Mouse (Mus musculus): Measurements from ENCODE around the gene Pfdn6. TPM values are rescaled to one million over a fixed set of nuclear protein-coding genes. Genes with fewer than 3 reads are reported as not detected.

Pfdn6 gene
- polyA plus RNA-seq, 1 experiment from 2014 or later = 240 TPM

GRCm38 (mm10) chr17:33968489-33968888 is 28.3 kb upstream of the Pfdn6 start:
- 0 out of 2 replicates have a peak, but pooled peaks cover 4% of the 10 kb centered on the region for H3K9me3 ChIP-seq (replicated peaks)
- H3K4me3 ChIP-seq = no peak overlapping the region; the same call in 1 of the 2 replicates
- WGBS = 3% methylated on average over 9 of the region's 9 CpGs
- peak; percentile 87 for DNase-seq (ENCODE audit: low spot score)
- no peak overlapping the region for H3K27ac ChIP-seq (replicated peaks)
- no peaks in the 10 kb centered on the region; the same call in 1 of the 2 replicates for H3K4me1 ChIP-seq
- no peaks in the 10 kb centered on the region for H3K27me3 ChIP-seq (ENCODE audit: low read depth, poor library complexity, severe bottlenecking)
- H3K36me3 ChIP-seq = peaks cover 32% of the 10 kb centered on the region

GRCm38 (mm10) chr17:33965846-33966550 is 25.9 kb upstream of the Pfdn6 start:
- 88% methylated on average over 16 of the region's 16 CpGs for WGBS
- Histone ChIP-seq H3K4me1 (no peaks in the 10 kb centered on the region; the same call in 1 of the 2 replicates), H3K9me3 (replicated peaks) (0 out of 2 replicates have a peak, but pooled peaks cover 4% of the 10 kb centered on the region), H3K27me3 (ENCODE audit: low read depth, poor library complexity, severe bottlenecking) (no peaks in the 10 kb centered on the region), H3K4me3 (no peak overlapping the region), H3K27ac (replicated peaks) (no peak overlapping the region), H3K36me3 (peaks cover 57% of the 10 kb centered on the region)
- no peak for DNase-seq (ENCODE audit: low spot score)

- WGBS = 92% methylated on average over 17 of the region's 17 CpGs
Observed at GRCm38 (mm10) chr17:33965082-33965845, 25.1 kb upstream of the Pfdn6 start.

GRCm38 (mm10) chr17:33962876-33963275 is 22.7 kb upstream of the Pfdn6 start:
- no peaks in the 10 kb centered on the region for H3K9me3 ChIP-seq (replicated peaks)
- WGBS = 91% methylated on average over 7 of the region's 7 CpGs
- H3K4me3 ChIP-seq = no peak overlapping the region
- peaks cover 88% of the 10 kb centered on the region for H3K36me3 ChIP-seq
- no peaks in the 10 kb centered on the region for H3K4me1 ChIP-seq
- no peaks in the 10 kb centered on the region for H3K27me3 ChIP-seq (ENCODE audit: low read depth, poor library complexity, severe bottlenecking)
- no peak for DNase-seq (ENCODE audit: low spot score)
- no peak overlapping the region for H3K27ac ChIP-seq (replicated peaks)

More at GRCm38 (mm10) chr17:33965082-33965845, 25.1 kb upstream of the Pfdn6 start:
- Histone ChIP-seq H3K27ac (replicated peaks) (no peak overlapping the region), H3K9me3 (replicated peaks) (0 out of 2 replicates have a peak, but pooled peaks cover 2% of the 10 kb centered on the region), H3K36me3 (peaks cover 64% of the 10 kb centered on the region), H3K4me1 (no peaks in the 10 kb centered on the region; the same call in 1 of the 2 replicates), H3K4me3 (no peak overlapping the region), H3K27me3 (ENCODE audit: low read depth, poor library complexity, severe bottlenecking) (no peaks in the 10 kb centered on the region)
- no peak for DNase-seq (ENCODE audit: low spot score)

GRCm38 (mm10) chr17:33959948-33960347 is 19.8 kb upstream of the Pfdn6 start:
- Histone ChIP-seq H3K9me3 (replicated peaks) (no peaks in the 10 kb centered on the region), H3K4me1 (peaks cover 12% of the 10 kb centered on the region), H3K4me3 (no peak overlapping the region), H3K27me3 (ENCODE audit: low read depth, poor library complexity, severe bottlenecking) (no peaks in the 10 kb centered on the region), H3K27ac (replicated peaks) (no peak overlapping the region), H3K36me3 (peaks cover 69% of the 10 kb centered on the region)
- no peak for DNase-seq (ENCODE audit: low spot score)
- WGBS = 94% methylated on average over 15 of the region's 15 CpGs

- no peak for DNase-seq (ENCODE audit: low spot score)
- Histone ChIP-seq H3K36me3 (peaks cover 71% of the 10 kb centered on the region), H3K9me3 (replicated peaks) (no peaks in the 10 kb centered on the region), H3K4me3 (peak overlapping the region; percentile 4; the same call in 1 of the 2 replicates), H3K27ac (replicated peaks) (no peak overlapping the region), H3K4me1 (peaks cover 20% of the 10 kb centered on the region), H3K27me3 (ENCODE audit: low read depth, poor library complexity, severe bottlenecking) (no peaks in the 10 kb centered on the region)
- WGBS = 93% methylated on average over 13 of the region's 13 CpGs
Observed at GRCm38 (mm10) chr17:33959135-33959534, 19.0 kb upstream of the Pfdn6 start.

- Histone ChIP-seq H3K4me1 (peaks cover 27% of the 10 kb centered on the region), H3K9me3 (replicated peaks) (no peaks in the 10 kb centered on the region), H3K4me3 (no peak overlapping the region), H3K36me3 (peaks cover 71% of the 10 kb centered on the region), H3K27me3 (ENCODE audit: low read depth, poor library complexity, severe bottlenecking) (no peaks in the 10 kb centered on the region), H3K27ac (replicated peaks) (no peak overlapping the region)
- no peak for DNase-seq (ENCODE audit: low spot score)
- 95% methylated on average over 11 of the region's 11 CpGs for WGBS
Observed at GRCm38 (mm10) chr17:33958451-33958850, 18.3 kb upstream of the Pfdn6 start.

- no peak overlapping the region for H3K27ac ChIP-seq (replicated peaks)
- H3K9me3 ChIP-seq (replicated peaks) = no peaks in the 10 kb centered on the region
- H3K27me3 ChIP-seq (ENCODE audit: low read depth, poor library complexity, severe bottlenecking) = no peaks in the 10 kb centered on the region
- H3K36me3 ChIP-seq = peaks cover 71% of the 10 kb centered on the region
- WGBS = 87% methylated on average over 6 of the region's 6 CpGs
- DNase-seq (ENCODE audit: low spot score) = no peak
- H3K4me3 ChIP-seq = peak overlapping the region; percentile 29; the same call in 1 of the 2 replicates
- peaks cover 37% of the 10 kb centered on the region for H3K4me1 ChIP-seq
Observed at GRCm38 (mm10) chr17:33957493-33957892, 17.4 kb upstream of the Pfdn6 start.

GRCm38 (mm10) chr17:33956336-33956735 is 16.2 kb upstream of the Pfdn6 start:
- Histone ChIP-seq H3K9me3 (replicated peaks) (no peaks in the 10 kb centered on the region), H3K4me1 (peaks cover 48% of the 10 kb centered on the region), H3K4me3 (peak overlapping the region; percentile 99), H3K27ac (replicated peaks) (peak overlapping the region; percentile 98), H3K36me3 (peaks cover 71% of the 10 kb centered on the region), H3K27me3 (ENCODE audit: low read depth, poor library complexity, severe bottlenecking) (no peaks in the 10 kb centered on the region)
- DNase-seq (ENCODE audit: low spot score) = no peak
- WGBS = 10% methylated on average over 10 of the region's 10 CpGs

- peak; percentile 95 for DNase-seq (ENCODE audit: low spot score)
- H3K36me3 ChIP-seq = peaks cover 66% of the 10 kb centered on the region
- H3K27me3 ChIP-seq (ENCODE audit: low read depth, poor library complexity, severe bottlenecking) = no peaks in the 10 kb centered on the region
- H3K27ac ChIP-seq (replicated peaks) = peak within 1 kb of the TSS; percentile 98
- H3K9me3 ChIP-seq (replicated peaks) = no peaks in the 10 kb centered on the region
- peak within 1 kb of the TSS; percentile 99 for H3K4me3 ChIP-seq
- H3K4me1 ChIP-seq = peaks cover 55% of the 10 kb centered on the region
- WGBS = under 1% methylated on average over 50 of the region's 50 CpGs
Observed at GRCm38 (mm10) chr17:33955555-33956214, 15.5 kb upstream of the Pfdn6 start, which contains the start of the genes Vps52 and Rps18. TSS of gene Vps52 (plus strand) at chr17:33955812. TSS of gene Rps18 (minus strand) at chr17:33956001.

- Histone ChIP-seq H3K9me3 (replicated peaks) (no peaks in the 10 kb centered on the region), H3K4me3 (peak overlapping the region; percentile 99), H3K36me3 (peaks cover 66% of the 10 kb centered on the region), H3K27ac (replicated peaks) (peak overlapping the region; percentile 98), H3K27me3 (ENCODE audit: low read depth, poor library complexity, severe bottlenecking) (no peaks in the 10 kb centered on the region), H3K4me1 (peaks cover 62% of the 10 kb centered on the region)
- under 1% methylated on average over 33 of the region's 33 CpGs for WGBS
- no peak for DNase-seq (ENCODE audit: low spot score)
Observed at GRCm38 (mm10) chr17:33954646-33955554, 14.8 kb upstream of the Pfdn6 start.
